Mouse (Mus musculus): ENCODE results near the gene Peli3. TPM values are rescaled to one million over a fixed set of nuclear protein-coding genes. Genes with fewer than 3 reads are reported as not detected.

The Peli3 gene
- polyA plus RNA-seq, 1 experiment from 2014 or later: 1.7 TPM

- H3K27ac ChIP-seq: peak overlapping the region; percentile 22; the same call in 1 of the 2 replicates
- 87% methylated on average over 5 of the region's 5 CpGs for WGBS (ENCODE audit: missing documents)
- H3K4me3 ChIP-seq (ENCODE audit: inconsistent target): peak overlapping the region; percentile 86; the same call in 1 of the 2 replicates
Measured at GRCm38 (mm10) chr19:4928781-4929180, 14.1 kb downstream of the Peli3 start.

DNA sequence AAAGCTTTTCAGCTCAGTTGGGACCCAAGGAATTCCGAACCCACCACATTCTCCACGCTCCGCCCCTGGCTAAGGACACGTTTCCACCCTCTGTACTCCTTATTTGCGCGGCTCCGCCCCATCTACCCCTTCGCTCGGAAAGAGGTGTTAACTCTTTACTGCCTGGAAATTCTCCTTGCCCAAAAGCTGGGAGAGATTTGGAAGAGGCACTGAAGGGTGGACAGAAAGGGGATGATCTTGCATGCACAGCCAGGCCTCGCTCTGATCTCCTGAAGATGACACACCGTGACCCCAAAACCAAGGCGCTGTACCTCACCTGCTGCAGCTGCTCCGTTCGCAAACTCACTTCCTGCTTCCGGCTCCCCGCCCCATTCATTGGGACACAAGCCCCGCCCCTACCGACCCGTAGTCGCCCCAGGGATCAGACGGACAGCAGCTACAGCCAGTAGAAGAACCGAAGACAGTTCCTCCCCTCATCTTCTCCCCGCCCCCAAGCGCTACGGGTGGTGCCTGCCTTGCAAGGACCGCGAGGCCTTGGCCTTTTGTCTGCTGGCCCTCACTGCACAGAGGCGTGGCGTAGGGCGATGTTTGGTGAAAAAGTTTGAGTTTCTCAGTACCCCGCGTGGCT is 14.9 kb downstream of the Peli3 start, which contains the start of gene Dpp3:
Gene Dpp3 (minus strand): TSS at position 384 of the 628 bp plus-strand sequence.
- Histone ChIP-seq H3K36me3 (ENCODE audit: inconsistent target) (peaks cover 28% of the 10 kb centered on the region), H3K27ac (peak within 1 kb of the TSS; percentile 55), H3K4me3 (ENCODE audit: inconsistent target) (peak within 1 kb of the TSS; percentile 86), H3K79me2 (ENCODE audit: inconsistent target) (peaks cover 30% of the 10 kb centered on the region)
- WGBS (ENCODE audit: missing documents): under 1% methylated on average over 32 of the region's 32 CpGs

More at GRCm38 (mm10) chr19:4928781-4929180, 14.1 kb downstream of the Peli3 start:
- H3K79me2 ChIP-seq (ENCODE audit: inconsistent target): peaks cover 30% of the 10 kb centered on the region
- peaks cover 21% of the 10 kb centered on the region; the same call in 1 of the 2 replicates for H3K36me3 ChIP-seq (ENCODE audit: inconsistent target)

DNA sequence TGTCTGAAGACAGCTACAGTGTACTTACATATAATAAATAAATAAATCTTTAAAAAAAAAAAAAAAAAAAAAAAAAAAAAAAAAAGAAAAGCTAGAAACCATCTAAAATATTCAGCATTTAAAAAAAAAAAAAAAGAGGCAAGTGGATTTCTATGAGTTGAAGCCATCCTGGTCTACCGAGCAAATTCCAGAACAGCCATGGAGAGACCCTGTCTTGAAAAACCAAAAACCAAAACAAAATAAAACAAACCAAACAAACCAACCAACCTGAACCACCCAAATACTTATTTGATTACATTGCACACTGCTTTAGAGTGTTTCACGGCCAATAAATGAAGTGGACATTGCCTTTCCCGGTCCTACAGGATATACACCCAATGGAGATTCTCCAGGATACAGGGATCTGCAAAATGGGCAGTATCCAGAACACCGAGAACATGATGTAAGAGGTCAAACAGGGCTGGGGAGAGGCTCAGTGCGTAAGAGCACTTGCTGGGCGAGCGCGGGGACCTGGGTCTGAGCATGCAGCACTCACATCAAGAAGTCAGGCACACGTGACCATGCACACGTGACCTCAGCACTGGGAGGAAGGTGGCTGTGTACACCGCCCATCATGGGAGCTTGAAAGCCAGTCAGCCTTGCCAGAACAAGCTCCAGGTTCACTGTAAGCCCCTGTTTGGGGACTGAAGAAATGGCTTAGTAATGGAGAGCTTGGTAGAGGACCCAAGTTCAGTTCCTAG is 17.6 kb downstream of the Peli3 start:
- peaks cover 30% of the 10 kb centered on the region for H3K79me2 ChIP-seq (ENCODE audit: inconsistent target)
- WGBS (ENCODE audit: missing documents): 97% methylated on average over 11 of the region's 11 CpGs
- H3K36me3 ChIP-seq (ENCODE audit: inconsistent target): peaks cover 56% of the 10 kb centered on the region
- no peak overlapping the region for H3K27ac ChIP-seq
- H3K4me3 ChIP-seq (ENCODE audit: inconsistent target): no peak overlapping the region

GRCm38 (mm10) chr19:4919652-4920051 is 23.3 kb downstream of the Peli3 start:
- no peak overlapping the region for H3K27ac ChIP-seq
- WGBS (ENCODE audit: missing documents): 93% methylated on average over 6 of the region's 6 CpGs
- no peaks in the 10 kb centered on the region for H3K79me2 ChIP-seq (ENCODE audit: inconsistent target)
- H3K4me3 ChIP-seq (ENCODE audit: inconsistent target): no peak overlapping the region
- H3K36me3 ChIP-seq (ENCODE audit: inconsistent target): peaks cover 93% of the 10 kb centered on the region

- no peak overlapping the region for H3K27ac ChIP-seq
- no peak overlapping the region for H3K4me3 ChIP-seq (ENCODE audit: inconsistent target)
- 81% methylated on average over 10 of the region's 10 CpGs for WGBS (ENCODE audit: missing documents)
- no peaks in the 10 kb centered on the region for H3K79me2 ChIP-seq (ENCODE audit: inconsistent target)
- peaks cover 90% of the 10 kb centered on the region for H3K36me3 ChIP-seq (ENCODE audit: inconsistent target)
Measured at GRCm38 (mm10) chr19:4916827-4917226, 26.1 kb downstream of the Peli3 start.

GRCm38 (mm10) chr19:4915924-4916603 is 26.9 kb downstream of the Peli3 start:
- Histone ChIP-seq H3K27ac (no peak overlapping the region), H3K79me2 (ENCODE audit: inconsistent target) (no peaks in the 10 kb centered on the region), H3K4me3 (ENCODE audit: inconsistent target) (no peak overlapping the region), H3K36me3 (ENCODE audit: inconsistent target) (peaks cover 90% of the 10 kb centered on the region)
- 96% methylated on average over 15 of the region's 15 CpGs for WGBS (ENCODE audit: missing documents)

GRCm38 (mm10) chr19:4909376-4909775 is 33.6 kb downstream of the Peli3 start:
- peaks cover 56% of the 10 kb centered on the region for H3K36me3 ChIP-seq (ENCODE audit: inconsistent target)
- no peak overlapping the region for H3K27ac ChIP-seq
- WGBS (ENCODE audit: missing documents): 89% methylated on average over 7 of the region's 7 CpGs
- H3K79me2 ChIP-seq (ENCODE audit: inconsistent target): no peaks in the 10 kb centered on the region
- H3K4me3 ChIP-seq (ENCODE audit: inconsistent target): no peak overlapping the region

DNA sequence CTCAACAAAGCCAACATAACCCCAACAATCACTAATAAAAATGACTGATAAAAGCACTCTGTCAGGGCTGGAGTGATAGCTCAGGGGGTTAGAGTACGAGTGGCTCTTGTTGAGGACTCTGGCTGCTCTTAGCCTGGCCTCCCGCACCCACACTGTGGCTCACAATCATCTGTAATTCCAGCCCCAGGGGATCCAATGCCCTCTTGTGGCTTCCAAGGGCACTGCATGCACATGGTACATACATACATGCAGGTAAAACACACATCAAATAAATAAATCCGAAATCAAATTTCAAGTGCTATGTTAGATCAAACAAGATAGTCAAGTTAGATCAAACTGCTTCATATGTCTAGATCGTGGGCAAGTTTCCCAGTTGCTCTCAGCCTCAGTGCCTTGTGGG is 34.8 kb downstream of the Peli3 start:
- H3K4me3 ChIP-seq (ENCODE audit: inconsistent target): no peak overlapping the region
- WGBS (ENCODE audit: missing documents): 93% methylated on average over 4 of the region's 4 CpGs
- H3K36me3 ChIP-seq (ENCODE audit: inconsistent target): peaks cover 44% of the 10 kb centered on the region
- no peak overlapping the region for H3K27ac ChIP-seq
- no peaks in the 10 kb centered on the region for H3K79me2 ChIP-seq (ENCODE audit: inconsistent target)

DNA sequence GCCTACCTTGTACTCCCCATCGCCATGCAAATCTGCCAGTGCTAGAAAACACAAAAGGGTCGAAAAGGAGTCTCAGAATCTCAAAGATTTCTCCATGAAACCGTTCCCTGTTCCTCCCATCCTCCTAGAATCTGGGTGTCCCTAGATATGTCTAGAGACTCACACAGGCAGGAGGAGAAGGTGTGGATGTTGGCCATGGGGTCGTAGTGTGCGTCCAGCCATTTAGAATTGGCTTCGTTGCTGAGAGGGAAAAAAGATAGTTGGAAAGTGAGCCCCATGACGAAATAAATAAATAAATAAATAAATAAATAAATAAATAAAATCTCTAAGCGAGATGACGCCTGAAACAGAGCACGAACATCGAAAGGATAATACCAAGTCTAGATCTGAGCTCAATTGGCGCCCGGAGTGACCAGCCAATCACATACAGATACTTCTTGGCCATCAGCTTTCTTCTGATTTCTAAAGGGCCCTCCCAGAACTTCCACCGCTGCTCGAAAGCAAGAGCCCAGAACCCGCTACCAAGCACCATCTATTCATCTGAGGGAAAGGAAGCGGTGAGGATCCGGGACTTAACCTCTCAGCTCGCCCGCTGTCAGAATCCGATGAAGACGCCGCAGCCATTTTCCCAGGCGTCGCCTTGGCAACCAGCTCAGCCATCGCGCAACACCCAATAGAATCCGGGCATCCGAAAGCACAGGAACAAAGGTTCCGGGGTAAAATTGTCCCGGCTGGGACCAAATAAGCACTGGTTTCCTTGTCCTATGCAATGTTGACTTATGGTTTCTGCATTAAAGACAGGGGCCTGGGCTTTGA is 36.7 kb downstream of the Peli3 start, which contains the start of gene Bbs1:
Gene Bbs1 (minus strand): TSS at position 650 of the 816 bp plus-strand sequence.
- Histone ChIP-seq H3K27ac (no peak within 1 kb of the TSS), H3K79me2 (ENCODE audit: inconsistent target) (no peaks in the 10 kb centered on the region), H3K36me3 (ENCODE audit: inconsistent target) (peaks cover 29% of the 10 kb centered on the region), H3K4me3 (ENCODE audit: inconsistent target) (peak within 1 kb of the TSS; percentile 65)
- 10% methylated on average over 29 of the region's 31 CpGs for WGBS (ENCODE audit: missing documents)

DNA sequence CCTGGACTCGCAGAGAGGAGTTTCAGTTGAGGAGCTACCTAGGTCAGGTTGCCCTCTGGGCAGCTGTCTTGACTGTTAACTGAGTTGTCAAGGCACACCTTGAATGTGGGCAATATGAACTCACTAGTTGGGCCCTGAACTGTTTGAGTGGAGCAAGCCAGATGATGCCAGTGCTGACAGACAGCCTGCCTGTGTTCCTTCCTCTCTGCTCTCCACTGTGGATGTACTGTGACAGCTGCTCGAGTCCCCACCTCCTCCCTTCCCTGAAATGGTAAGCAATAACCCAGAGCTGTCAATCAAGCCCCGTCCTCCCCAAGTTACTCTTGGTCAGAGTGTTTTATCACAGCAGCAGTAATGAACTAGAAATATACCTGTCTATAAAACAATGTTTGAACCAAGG is 43.0 kb downstream of the Peli3 start:
- Histone ChIP-seq H3K79me2 (ENCODE audit: inconsistent target) (no peaks in the 10 kb centered on the region), H3K4me3 (ENCODE audit: inconsistent target) (no peak overlapping the region)
- WGBS (ENCODE audit: missing documents): 77% methylated on average over 3 of the region's 3 CpGs

DNA sequence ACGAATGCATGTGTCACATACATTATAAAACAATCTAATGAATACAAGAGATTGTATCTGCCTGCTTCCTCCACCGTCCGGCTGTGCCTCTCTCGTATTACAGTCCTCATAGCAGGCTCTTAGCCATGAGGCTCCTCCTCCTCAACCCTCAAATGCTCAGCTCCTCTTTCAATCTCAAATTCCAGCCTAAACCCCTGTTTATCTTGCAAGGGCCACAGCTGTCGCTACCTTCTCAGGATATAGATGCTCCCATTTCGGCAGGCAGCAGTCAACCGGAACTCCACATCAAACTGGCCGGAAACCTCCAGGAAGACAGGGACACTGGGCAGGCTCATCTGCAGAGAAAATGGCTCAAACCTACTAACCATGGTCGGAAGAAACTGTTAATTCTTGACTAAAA is 44.0 kb downstream of the Peli3 start:
- Histone ChIP-seq H3K4me3 (ENCODE audit: inconsistent target) (no peak overlapping the region), H3K27ac (no peak overlapping the region), H3K79me2 (ENCODE audit: inconsistent target) (no peaks in the 10 kb centered on the region), H3K36me3 (ENCODE audit: inconsistent target) (no peaks in the 10 kb centered on the region)
- WGBS (ENCODE audit: missing documents): 96% methylated on average over 9 of the region's 9 CpGs

More for the DNA sequence above, 43.0 kb downstream of the Peli3 start:
- no peaks in the 10 kb centered on the region for H3K36me3 ChIP-seq (ENCODE audit: inconsistent target)
- no peak overlapping the region for H3K27ac ChIP-seq

GRCm38 (mm10) chr19:4896780-4897520 is 46.0 kb downstream of the Peli3 start:
- WGBS (ENCODE audit: missing documents): 85% methylated on average over 21 of the region's 21 CpGs
- Histone ChIP-seq H3K36me3 (ENCODE audit: inconsistent target) (no peaks in the 10 kb centered on the region), H3K79me2 (ENCODE audit: inconsistent target) (no peaks in the 10 kb centered on the region), H3K4me3 (ENCODE audit: inconsistent target) (no peak overlapping the region), H3K27ac (no peak overlapping the region)

GRCm38 (mm10) chr19:4891798-4892197 is 51.1 kb downstream of the Peli3 start:
- WGBS (ENCODE audit: missing documents): 69% methylated on average over 3 of the region's 3 CpGs
- H3K27ac ChIP-seq: no peak overlapping the region

More at GRCm38 (mm10) chr19:4891798-4892197, 51.1 kb downstream of the Peli3 start:
- H3K79me2 ChIP-seq (ENCODE audit: inconsistent target): no peaks in the 10 kb centered on the region
- H3K36me3 ChIP-seq (ENCODE audit: inconsistent target): no peaks in the 10 kb centered on the region
- H3K4me3 ChIP-seq (ENCODE audit: inconsistent target): no peak overlapping the region
